Mouse (Mus musculus): ENCODE results near the gene Tbl1x. TPM values are rescaled to one million over a fixed set of nuclear protein-coding genes. Genes with fewer than 3 reads are reported as not detected.
A peak's percentile ranks its signal among the peaks of the same experiment; 100 is the strongest.

The Tbl1x gene
- total RNA-seq, 1 experiment from 2014 or later: 81.4 TPM

DNA sequence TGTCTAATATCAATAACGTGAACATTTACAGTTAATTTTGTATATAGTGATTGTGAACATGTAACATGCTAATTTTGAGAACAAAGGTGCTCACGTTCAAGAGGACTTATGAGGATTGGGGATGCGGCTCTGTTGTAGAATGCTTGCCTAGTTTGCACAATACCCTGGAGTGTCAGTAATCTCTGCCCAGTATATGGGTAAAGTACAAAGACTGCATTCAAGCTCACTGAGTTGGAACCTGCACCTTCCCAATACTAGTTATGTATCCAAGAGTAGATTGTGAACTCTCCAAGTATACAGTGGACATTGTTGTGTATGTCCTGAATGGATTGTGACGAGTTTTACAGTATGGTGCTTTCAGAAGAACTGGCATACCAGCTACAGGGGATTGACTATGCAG, 33.7 kb downstream of the Tbl1x start:
- DNase-seq: no peak

- no peak for DNase-seq
Observed at GRCm38 (mm10) chrX:77545362-77546078, 34.7 kb downstream of the Tbl1x start.

DNA sequence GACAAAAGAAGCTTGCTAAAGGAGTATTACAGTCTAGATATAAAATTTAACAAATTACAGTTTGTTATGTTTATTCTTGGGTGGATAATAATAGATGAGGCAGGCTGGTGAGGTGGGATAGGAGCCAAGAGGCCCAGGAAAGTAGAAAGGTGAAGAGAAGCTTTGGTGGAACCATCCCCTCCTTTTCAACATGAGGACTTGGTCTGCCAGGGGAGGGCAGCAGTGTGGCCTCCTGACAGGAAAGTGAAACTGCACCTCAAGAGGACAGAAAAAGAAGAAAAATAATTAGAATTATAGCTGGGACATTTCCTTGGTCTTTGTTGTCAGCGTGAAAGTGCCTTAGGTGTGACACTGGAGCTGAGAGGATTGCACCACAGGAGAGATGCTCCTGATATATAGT, 35.6 kb downstream of the Tbl1x start:
- no peak for DNase-seq

DNA sequence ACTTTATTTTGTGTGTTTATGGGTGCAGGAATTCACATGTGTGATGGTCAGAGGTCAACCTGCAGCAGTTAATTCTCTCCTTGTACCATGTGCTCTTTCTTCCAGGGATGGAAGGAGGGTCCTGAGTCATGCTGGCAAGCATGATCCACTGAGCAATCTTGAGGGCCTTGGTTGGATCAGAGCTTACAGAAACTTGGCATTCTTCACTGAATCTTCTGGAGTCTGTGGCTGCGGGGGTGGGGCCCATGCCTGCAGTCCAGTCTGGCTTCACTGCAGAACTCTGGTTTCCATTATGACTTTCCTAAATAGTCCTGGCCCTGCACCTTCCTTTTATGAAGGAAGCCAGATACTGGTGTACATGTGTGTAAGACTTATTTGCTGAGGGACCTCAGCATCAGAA, 38.1 kb downstream of the Tbl1x start:
- peak; percentile 42 for DNase-seq

DNA sequence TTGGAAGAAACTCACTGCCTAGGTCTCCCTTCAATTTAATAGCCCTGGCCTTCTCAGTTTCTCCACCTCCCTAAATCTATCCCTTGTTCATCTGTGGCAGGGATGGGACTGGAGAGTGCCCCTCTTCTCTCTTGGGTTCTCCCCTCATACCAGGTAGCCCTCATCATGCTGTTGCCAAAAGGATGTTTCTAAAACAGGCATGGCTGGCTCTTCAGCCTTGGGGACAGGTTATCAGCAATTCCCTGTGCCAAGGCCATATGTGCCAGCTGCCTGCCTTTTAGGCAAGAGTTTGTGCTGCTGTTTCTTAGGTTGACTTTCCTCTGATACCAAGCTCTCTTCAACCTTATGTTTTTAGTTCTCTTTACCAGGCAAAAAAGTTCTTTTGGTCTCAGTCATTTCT, 39.6 kb downstream of the Tbl1x start:
- no peak for DNase-seq

GRCm38 (mm10) chrX:77551306-77551705, 40.5 kb downstream of the Tbl1x start:
- DNase-seq: no peak

DNA sequence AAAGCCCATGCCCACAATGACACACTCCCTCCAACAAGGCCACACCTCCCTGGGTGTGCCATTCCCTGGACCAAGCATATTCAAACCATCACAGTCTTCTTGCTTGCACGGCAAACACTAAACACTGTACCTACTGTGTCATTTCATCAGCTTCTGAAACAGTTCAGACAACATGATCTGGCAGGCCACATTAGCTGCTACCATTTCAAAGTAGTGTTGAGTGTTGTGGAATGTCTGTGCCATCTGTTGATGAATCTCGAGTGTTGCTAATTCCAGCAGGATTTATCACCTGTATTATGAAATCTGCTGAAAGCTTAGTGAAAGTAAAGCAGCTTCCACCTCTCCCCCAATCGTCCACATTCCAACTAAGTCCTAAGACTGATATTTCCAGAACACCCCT, 41.3 kb downstream of the Tbl1x start:
- no peak for DNase-seq

DNA sequence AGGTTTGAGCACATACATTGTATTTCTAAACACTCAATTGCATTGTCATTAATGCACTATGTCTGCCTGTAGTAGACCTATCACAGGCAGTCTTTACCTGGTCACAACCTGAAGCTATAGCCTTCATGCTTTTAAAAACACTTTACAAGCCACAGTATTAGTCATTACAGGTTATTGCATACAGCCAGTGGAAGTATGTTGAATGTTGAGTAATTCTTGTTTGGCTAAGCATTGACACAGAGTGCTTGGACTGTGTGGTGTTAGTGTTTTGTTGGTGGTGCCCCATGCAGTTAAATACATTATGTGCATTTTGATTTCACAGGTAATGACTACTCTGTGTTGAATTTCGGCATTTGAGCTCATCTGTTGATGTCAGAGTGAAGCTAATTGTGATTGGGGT, 45.2 kb downstream of the Tbl1x start:
- DNase-seq: no peak

DNA sequence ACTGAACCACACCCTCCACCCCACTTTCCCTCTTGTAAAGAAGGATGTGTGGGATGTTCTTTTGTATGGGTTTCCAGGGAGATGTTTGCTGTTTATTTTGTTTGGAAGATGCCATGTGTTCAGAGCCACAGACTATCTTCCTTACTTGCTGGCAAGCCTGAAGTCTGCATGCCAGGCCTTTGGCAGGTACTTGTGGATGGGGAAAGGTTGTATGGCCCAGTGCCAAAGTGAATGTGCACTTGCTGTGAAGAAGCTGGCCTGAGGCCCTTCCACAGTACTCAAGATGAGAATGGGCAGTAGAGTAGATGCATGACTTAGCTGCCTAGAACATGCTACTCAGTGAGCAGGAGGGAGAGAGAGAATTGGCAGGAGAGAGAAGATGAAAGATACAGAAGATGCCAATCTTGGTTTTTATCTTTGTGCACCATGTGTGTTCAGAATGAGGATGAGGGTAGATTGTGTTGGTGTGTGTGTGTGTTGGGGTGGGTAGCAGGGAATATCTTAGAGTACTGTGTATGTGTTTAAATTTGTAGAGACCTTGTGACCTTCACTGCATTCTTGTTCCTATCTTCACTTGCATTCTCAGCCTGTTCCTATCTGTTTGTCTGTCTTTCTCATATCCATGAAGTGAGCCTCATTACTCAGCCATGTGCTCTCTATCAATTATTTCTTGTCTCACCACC, 48.5 kb downstream of the Tbl1x start:
- DNase-seq: peak; percentile 20

DNA sequence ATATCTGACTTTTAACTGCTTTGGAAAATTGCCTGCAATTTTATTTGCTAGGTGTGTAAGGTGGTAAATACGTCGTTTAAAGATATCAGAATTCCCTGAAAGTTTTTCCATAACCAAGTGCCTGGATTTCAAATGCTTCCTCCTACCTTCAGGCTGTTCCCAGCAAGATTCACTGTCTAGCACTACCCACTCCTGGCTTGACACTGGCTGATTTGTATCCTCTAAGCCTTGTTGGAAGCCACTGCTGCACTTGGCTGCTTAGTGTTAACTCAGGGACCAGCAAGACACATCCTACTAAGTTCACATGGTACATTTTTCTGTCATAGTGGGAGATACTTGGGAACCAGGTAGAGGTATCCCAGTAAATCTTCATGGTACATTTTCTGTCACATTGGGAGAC, 52.8 kb downstream of the Tbl1x start:
- DNase-seq: no peak

DNA sequence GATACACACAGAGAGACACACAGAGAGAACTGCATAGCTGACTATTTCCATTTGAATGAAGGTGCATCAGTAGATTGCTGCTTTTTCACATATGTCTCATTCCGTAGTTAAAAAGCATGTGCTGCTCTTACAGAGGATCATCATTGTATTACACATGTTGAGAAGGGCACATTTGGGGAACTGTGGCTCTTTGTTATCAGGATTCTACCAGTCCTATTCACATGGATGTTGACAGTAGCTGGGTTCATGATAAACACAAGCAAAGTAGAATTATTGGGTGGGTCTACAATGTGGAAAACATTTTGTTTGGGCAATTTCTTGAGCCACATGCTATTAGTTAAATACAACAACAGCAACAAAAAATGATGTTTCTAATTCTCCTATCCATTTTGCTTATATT, 55.9 kb downstream of the Tbl1x start:
- DNase-seq: no peak

GRCm38 (mm10) chrX:77568013-77568412, 57.2 kb downstream of the Tbl1x start:
- no peak for DNase-seq

- DNase-seq: no peak
Observed at GRCm38 (mm10) chrX:77573743-77574142, 62.9 kb downstream of the Tbl1x start.

- no peak for DNase-seq
Observed at GRCm38 (mm10) chrX:77577108-77577507, 66.3 kb downstream of the Tbl1x start.

GRCm38 (mm10) chrX:77578172-77578571, 67.4 kb downstream of the Tbl1x start:
- DNase-seq: no peak

- no peak for DNase-seq
Observed at GRCm38 (mm10) chrX:77579964-77580363, 69.2 kb downstream of the Tbl1x start.

DNA sequence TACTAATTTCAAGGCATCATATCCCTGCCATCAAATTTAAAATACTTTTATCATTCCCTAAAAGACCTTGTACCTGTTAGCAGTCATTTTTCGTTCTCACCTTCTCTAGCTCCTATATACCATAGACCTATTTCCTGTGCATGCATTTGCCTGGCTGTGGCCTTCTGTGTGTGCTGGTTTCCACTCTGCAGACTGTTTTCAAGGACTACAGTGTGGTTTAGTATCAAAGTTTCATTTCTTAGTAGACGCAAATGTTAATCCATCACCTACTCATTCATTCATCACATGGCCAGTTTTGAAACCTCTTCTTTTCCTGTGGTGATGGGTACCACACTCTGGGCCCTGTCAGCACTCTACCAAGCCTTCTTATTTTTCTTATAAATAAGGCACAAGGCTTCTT, 75.2 kb downstream of the Tbl1x start:
- DNase-seq: no peak

DNA sequence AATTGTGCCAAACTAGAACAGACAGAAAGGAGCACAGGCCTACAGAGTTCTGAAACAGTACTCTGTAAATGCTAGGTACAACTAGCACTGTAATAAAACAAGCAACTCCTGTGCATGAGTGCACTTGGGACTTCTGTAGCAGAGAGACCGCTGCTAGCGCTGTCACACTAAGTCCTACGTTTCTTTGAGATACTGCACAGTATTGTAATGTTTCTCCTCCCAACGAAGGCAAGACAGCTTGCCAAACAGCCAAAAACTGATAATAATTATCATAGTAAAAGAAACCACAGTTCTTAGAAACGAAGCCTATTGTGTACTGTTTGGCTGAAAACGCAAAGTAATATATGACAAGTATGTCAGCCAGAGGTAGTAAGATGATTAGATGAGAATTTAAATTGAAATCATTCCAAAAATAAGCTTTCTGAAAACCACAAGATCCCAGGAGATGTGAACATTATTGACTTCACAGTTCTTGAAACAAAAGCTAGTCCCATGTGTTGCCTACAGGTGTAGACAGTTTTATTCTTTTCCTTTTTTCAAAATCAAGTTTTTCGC, 83.9 kb downstream of the Tbl1x start:
- no peak for DNase-seq

- peak; percentile 19 for DNase-seq
Observed at GRCm38 (mm10) chrX:77597674-77598073, 86.9 kb downstream of the Tbl1x start.

DNA sequence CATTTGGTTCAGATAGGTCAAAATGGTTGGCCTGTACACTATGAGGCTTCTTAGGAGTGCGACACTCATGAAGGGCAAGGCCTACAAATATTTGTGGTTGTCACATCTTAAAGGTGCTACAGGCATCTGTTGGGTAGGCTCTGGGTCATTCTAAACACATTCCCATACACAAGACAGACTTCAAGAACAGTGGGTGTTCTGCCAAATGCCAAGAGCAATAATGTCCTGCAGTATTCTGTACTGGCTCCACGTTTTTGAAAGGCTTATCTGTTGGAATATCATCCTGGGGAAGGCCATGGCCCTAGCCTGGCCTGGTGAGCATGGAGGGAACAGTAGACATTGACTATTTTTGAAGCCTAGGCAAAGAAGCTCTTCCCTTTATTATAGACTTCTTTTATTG, 87.9 kb downstream of the Tbl1x start:
- no peak for DNase-seq

- DNase-seq: no peak
Observed at GRCm38 (mm10) chrX:77603496-77604258, 92.9 kb downstream of the Tbl1x start.

DNA sequence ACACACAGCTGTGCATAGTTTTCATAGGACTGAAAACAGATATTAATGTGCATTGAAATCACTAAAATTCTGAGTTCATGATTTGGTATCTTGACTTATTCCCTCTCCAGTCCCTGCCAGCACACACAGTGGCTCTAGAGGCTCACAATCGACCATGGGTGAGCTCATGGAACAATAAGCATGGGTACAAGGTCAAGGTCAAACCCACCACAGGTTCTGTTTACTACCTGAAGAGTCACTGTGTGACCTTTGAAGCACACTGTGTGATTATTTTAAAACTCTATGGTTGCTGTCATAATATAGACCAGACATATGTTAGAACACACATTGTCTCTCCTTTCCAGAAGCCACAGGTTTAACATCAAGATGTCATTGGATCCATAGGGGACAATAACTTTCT, 96.7 kb downstream of the Tbl1x start:
- DNase-seq: no peak
